7 mouse cellular contexts compared by ENCODE assay signal in the genomic region with DNA sequence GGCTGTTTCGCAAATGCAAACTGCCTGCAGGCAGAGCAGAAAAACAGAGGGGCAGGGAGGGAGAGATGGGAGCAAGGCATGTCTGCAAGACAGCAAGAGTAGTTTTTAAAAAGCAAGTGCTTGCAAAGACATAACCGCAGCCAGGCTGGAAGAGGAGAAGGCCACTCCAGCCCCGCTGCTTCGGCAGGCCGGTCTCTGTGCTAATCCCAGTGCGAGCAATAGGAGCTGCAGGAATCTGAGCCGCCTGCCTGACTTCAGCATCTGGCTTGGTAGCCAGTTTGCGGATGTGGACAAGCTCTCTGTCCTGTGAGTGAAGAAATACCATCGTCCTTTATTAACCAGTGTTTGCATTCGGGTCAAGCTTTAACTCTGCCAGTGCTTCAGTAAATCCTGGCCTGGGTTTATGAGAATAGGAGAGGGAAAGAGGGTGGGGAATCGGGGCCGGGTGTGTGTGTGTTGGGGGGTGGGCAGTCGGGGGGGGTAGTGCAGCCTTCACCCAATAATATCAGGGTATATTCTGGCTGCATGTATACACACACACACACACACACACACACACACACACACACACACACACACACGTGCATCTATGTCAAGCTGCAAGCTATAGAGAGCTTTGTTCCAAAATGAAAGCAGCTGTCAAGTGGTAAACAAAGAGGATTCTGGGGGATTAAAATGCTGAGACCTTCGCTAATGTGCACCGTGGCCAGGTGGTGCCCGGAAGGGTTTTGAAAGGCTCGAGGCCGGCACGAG.
DNase-seq lines count a peak whose midpoint lies in the region; ATAC-seq lines count a peak whose summit lies in the region.

No protein-coding gene starts in this region.

- H3K27ac ChIP-seq in forebrain, embryonic 16.5 days (ENCODE audit: low read length), result peak overlapping the region; percentile 73
- H3K27ac ChIP-seq in intestine, embryonic 14.5 days (ENCODE audit: low read depth), result peak overlapping the region; percentile 64

- peak; percentile 21 for DNase-seq in urinary bladder, postnatal 14 days (ENCODE audit: low spot score)
- no peak for DNase-seq in urinary bladder, postnatal 10 days (ENCODE audit: low spot score)
- DNase-seq in intestine, embryonic 14.5 days (ENCODE audit: low spot score), result peak; percentile 73
- DNase-seq in mesoderm, embryonic 11.5 days (ENCODE audit: low read depth, low spot score), result peak; percentile 49
- DNase-seq in thymus, postnatal 14 days, result no peak
- no peak for DNase-seq in testis, postnatal 14 days (ENCODE audit: low spot score)

- no peak overlapping the region for H3K4me3 ChIP-seq in forebrain, embryonic 16.5 days (replicated peaks; ENCODE audit: low read length)
- no peak overlapping the region; the same call in 1 of the 2 replicates for H3K4me3 ChIP-seq in intestine, embryonic 14.5 days (ENCODE audit: low read depth, low read length)

- H3K4me1 ChIP-seq in forebrain, embryonic 16.5 days (replicated peaks; ENCODE audit: control insufficient read depth, insufficient read depth, low read length), result peaks cover 18% of the 10 kb centered on the region
- H3K4me1 ChIP-seq in intestine, embryonic 14.5 days (replicated peaks; ENCODE audit: control insufficient read depth, insufficient read depth, low read length), result peaks cover 12% of the 10 kb centered on the region; the same call in 1 of the 2 replicates

- H3K27me3 ChIP-seq in forebrain, embryonic 16.5 days (replicated peaks; ENCODE audit: control insufficient read depth, insufficient read depth, low read length), result no peaks in the 10 kb centered on the region
- H3K27me3 ChIP-seq in intestine, embryonic 14.5 days (replicated peaks; ENCODE audit: control insufficient read depth, insufficient read depth, low read length), result no peaks in the 10 kb centered on the region

- H3K36me3 ChIP-seq in forebrain, embryonic 16.5 days (ENCODE audit: control insufficient read depth, insufficient read depth), result no peaks in the 10 kb centered on the region
- H3K36me3 ChIP-seq in intestine, embryonic 14.5 days (ENCODE audit: control insufficient read depth, insufficient read depth, low read length), result no peaks in the 10 kb centered on the region

- peak overlapping the region; percentile 33 for H3K9ac ChIP-seq in forebrain, embryonic 16.5 days (replicated peaks; ENCODE audit: low read depth, low read length)
- H3K9ac ChIP-seq in intestine, embryonic 14.5 days (ENCODE audit: low read length), result 0 out of 2 replicates have a peak overlapping the region, but pooled peaks have one; percentile 16

- peak; percentile 78 for ATAC-seq in forebrain, embryonic 16.5 days
- peak; percentile 43; the same call in 1 of the 2 replicates for ATAC-seq in intestine, embryonic 14.5 days (replicated peaks; ENCODE audit: low FRiP score, low TSS enrichment, low read depth)

- peak overlapping the region; percentile 40 for H3K4me2 ChIP-seq in forebrain, embryonic 16.5 days (ENCODE audit: low read length)
- peak overlapping the region; percentile 42 for H3K4me2 ChIP-seq in intestine, embryonic 14.5 days (ENCODE audit: low read length)

- 2% methylated on average over 20 of the region's 20 CpGs for WGBS in forebrain, embryonic 16.5 days
- 8% methylated on average over 20 of the region's 20 CpGs for WGBS in intestine, embryonic 14.5 days

- H3K9me3 ChIP-seq in forebrain, embryonic 16.5 days (ENCODE audit: control insufficient read depth, low read length), result no peaks in the 10 kb centered on the region
- H3K9me3 ChIP-seq in intestine, embryonic 14.5 days (ENCODE audit: control insufficient read depth, low read length), result no peaks in the 10 kb centered on the region

Comparison
In these comparisons a context has a peak if more than half of its experiments do, and no peak if none do; other contexts are left out.
1. DNase-seq: peak in urinary bladder, postnatal 14 days (single experiment), intestine, embryonic 14.5 days (single experiment) and mesoderm, embryonic 11.5 days (single experiment); none in urinary bladder, postnatal 10 days (single experiment), thymus, postnatal 14 days (single experiment) and testis, postnatal 14 days (single experiment).